Mouse (Mus musculus) hindbrain, embryonic 16.5 days (tissue): ENCODE measurements at regions not wholly inside any gene's neighbourhood (a gene's known extent, or its start where the extent isn't known, plus 50 kb on each side); places are given as distances from the start of the nearest gene placed in this dataset.

Source experiments
- ATAC-seq: fragments of 200-750 bp; cut with Nextera tagmentation; 2 replicates; pipeline ENCODE4 v1.8.0; 2017; ENCODE audit warnings: moderate TSS enrichment, moderate library complexity
- H3K27ac ChIP-seq: fragments of 300-500 bp; sonication (generic); 2 replicates; pipeline ENCODE4 v1.5.1; 2014; ENCODE audit warnings: low read depth, mild to moderate bottlenecking, control low read depth, low read length, moderate library complexity
- H3K27me3 ChIP-seq: fragments of 300-500 bp; sonication (generic); replicated peaks from 2 replicates; pipeline ENCODE4 v1.6.1; 2014; ENCODE audit warnings: low read length; ENCODE audit not compliant: control insufficient read depth, insufficient read depth
- H3K36me3 ChIP-seq: fragments of 300-500 bp; sonication (generic); 2 replicates; pipeline ENCODE4 v1.6.1; 2014; ENCODE audit warnings: mild to moderate bottlenecking, low read length, moderate library complexity, mixed read lengths; ENCODE audit not compliant: control insufficient read depth, insufficient read depth
- H3K4me1 ChIP-seq: fragments of 300-500 bp; sonication (generic); 2 replicates; pipeline ENCODE4 v1.6.1; 2014; ENCODE audit warnings: low read depth, low read length; ENCODE audit not compliant: control insufficient read depth, insufficient read depth
- H3K4me2 ChIP-seq: fragments of 300-500 bp; sonication (generic); 2 replicates; pipeline ENCODE4 v1.6.1; 2014; ENCODE audit warnings: mild to moderate bottlenecking, low read length, control low read depth, moderate library complexity
- H3K4me3 ChIP-seq: fragments of 300-500 bp; sonication (generic); 2 replicates; pipeline ENCODE4 v1.5.1; 2014; ENCODE audit warnings: mild to moderate bottlenecking, low read length, control low read depth, moderate library complexity
- H3K9ac ChIP-seq: fragments of 300-500 bp; sonication (generic); 2 replicates; pipeline ENCODE4 v1.6.1; 2014; ENCODE audit warnings: low read depth, mild to moderate bottlenecking, control low read depth, low read length, moderate library complexity
- H3K9me3 ChIP-seq: fragments of 300-500 bp; sonication (generic); 2 replicates; pipeline ENCODE4 v1.6.1; 2014; ENCODE audit warnings: mild to moderate bottlenecking, low read length, moderate library complexity; ENCODE audit not compliant: control insufficient read depth
- WGBS: fragments of 180-500 bp; shearing (Covaris S2); extraction: QIAGEN DNeasy Blood & Tissue Kit; methylation state at CpG from one replicate; pipeline ENCODE4 v1.1.7; 2014; 5-methylcytosine and 5-hydroxymethylcytosine counted together

DNA sequence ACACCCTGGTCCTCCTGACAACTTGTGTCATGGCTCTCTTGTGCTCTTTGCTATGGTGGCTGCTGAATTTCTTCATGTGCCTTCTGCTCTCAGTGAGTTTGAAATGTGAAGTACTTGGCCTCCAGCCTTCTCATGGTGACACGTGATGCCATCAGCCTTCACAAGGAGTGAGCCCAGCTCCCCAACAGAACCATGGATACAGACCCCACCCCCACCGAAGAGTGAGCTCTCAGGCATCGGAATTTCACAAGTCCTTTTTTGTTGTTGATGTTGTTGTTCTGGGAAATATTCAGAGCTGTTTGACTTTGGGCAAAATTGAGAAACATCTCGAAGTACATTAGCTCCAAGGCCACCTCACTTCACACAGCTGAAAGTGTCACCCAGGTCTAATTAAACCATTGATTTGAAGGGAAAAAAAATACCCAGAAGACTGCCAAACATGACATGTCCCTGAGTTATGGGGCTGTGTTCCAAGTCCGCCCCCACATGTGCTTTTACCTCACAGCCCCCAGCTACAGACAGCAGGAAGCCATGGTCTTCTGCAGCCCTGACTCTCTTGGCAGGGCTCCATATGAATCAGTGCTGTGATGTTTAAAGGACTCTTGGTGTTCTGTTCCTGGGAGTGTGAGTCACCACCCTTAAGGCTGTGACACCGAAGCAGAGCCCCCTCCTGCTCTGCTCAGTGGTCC, 205.2 kb upstream of the A230072I06Rik start:
- no peak overlapping the region for H3K9ac ChIP-seq
- no peak overlapping the region for H3K4me3 ChIP-seq
- no peaks in the 10 kb centered on the region for H3K9me3 ChIP-seq
- H3K36me3 ChIP-seq = no peaks in the 10 kb centered on the region
- H3K27me3 ChIP-seq = no peaks in the 10 kb centered on the region; the same call in 1 of the 2 replicates
- no peak overlapping the region for H3K4me2 ChIP-seq
- WGBS = 65% methylated on average over 6 of the region's 6 CpGs
- no peak for ATAC-seq
- no peaks in the 10 kb centered on the region for H3K4me1 ChIP-seq
- H3K27ac ChIP-seq = no peak overlapping the region

DNA sequence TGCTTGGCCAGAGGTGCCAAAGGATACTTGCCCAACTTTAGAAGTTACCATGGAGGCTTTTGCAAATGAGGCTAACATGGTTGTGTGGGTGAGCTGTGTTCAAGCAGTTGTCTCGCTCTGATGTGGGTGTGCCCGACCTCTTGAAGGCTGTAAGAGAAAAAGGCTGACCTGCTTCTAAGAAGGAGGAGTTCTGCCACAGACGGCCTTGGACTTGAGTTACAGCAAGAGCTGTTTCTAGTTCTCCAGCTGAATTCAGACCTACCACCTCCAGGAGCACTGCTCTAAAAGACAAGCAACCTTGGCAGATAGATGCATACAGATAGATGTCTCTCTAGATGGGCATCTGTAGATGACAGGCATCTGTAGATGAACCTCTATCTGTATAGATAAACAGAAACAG, 202.7 kb upstream of the A230072I06Rik start:
- no peaks in the 10 kb centered on the region for H3K4me1 ChIP-seq
- H3K4me2 ChIP-seq = no peak overlapping the region
- no peak overlapping the region for H3K4me3 ChIP-seq
- H3K27me3 ChIP-seq = no peaks in the 10 kb centered on the region; the same call in 1 of the 2 replicates
- H3K9ac ChIP-seq = no peak overlapping the region
- no peaks in the 10 kb centered on the region for H3K36me3 ChIP-seq
- H3K27ac ChIP-seq = no peak overlapping the region
- H3K9me3 ChIP-seq = no peaks in the 10 kb centered on the region
- 84% methylated on average over 3 of the region's 3 CpGs for WGBS
- ATAC-seq = no peak

DNA sequence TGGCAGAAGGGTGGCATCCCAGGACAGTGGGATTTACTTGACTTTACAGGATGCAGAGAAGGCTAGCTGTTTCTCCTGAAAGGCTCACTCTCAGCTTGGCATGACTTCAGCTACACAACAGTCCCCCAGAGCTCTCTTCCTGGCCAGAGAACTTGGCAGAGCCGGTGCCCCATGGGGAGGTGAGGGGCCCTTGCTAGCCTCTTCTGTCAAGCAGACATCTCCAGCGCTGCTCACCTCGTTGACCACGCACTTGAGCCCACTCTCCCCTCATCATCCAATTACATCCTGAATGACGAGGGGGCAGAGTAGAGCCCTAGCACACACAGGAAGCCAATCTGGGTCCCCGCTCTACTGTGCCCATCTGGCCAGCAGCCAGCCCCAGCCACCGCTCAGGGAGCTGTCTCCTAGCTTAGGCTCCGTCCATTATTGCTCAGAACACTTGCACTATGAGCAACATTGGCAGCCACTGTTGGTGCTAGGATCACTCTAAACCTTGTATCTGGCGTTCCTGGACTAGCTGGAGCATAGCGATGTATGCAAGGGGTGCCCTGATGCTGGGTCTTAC, 201.7 kb upstream of the A230072I06Rik start:
- H3K27me3 ChIP-seq = no peaks in the 10 kb centered on the region; the same call in 1 of the 2 replicates
- no peak overlapping the region for H3K4me3 ChIP-seq
- no peaks in the 10 kb centered on the region for H3K9me3 ChIP-seq
- 71% methylated on average over 10 of the region's 10 CpGs for WGBS
- H3K4me2 ChIP-seq = no peak overlapping the region
- H3K36me3 ChIP-seq = no peaks in the 10 kb centered on the region
- H3K4me1 ChIP-seq = no peaks in the 10 kb centered on the region
- H3K9ac ChIP-seq = no peak overlapping the region
- H3K27ac ChIP-seq = no peak overlapping the region
- peak; percentile 56 for ATAC-seq

DNA sequence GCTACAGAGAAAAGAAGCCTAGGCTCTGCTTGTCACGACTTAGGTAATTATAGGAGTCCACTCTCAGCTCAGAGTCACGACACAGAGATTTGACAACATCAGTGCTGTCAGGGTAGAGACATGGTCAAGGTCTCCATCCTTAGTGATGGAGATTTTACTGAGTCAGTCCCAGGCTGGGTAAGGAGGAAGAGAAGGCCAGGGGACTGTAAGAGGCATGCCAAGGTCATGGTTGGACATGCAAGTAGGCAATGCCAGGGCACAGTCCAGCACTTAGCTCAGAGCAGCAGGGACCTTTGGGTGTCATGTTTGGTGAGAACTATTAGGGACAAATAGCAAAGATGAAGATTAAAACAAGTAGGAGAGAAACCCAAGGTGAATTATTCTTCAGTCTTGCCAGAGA, 200.7 kb upstream of the A230072I06Rik start:
- H3K4me3 ChIP-seq = no peak overlapping the region
- H3K27me3 ChIP-seq = no peaks in the 10 kb centered on the region; the same call in 1 of the 2 replicates
- no peak overlapping the region for H3K9ac ChIP-seq
- H3K27ac ChIP-seq = no peak overlapping the region
- no peak for ATAC-seq
- 72% methylated on average over 2 of the region's 2 CpGs for WGBS
- no peak overlapping the region for H3K4me2 ChIP-seq
- H3K36me3 ChIP-seq = no peaks in the 10 kb centered on the region
- no peaks in the 10 kb centered on the region for H3K4me1 ChIP-seq
- no peaks in the 10 kb centered on the region for H3K9me3 ChIP-seq

DNA sequence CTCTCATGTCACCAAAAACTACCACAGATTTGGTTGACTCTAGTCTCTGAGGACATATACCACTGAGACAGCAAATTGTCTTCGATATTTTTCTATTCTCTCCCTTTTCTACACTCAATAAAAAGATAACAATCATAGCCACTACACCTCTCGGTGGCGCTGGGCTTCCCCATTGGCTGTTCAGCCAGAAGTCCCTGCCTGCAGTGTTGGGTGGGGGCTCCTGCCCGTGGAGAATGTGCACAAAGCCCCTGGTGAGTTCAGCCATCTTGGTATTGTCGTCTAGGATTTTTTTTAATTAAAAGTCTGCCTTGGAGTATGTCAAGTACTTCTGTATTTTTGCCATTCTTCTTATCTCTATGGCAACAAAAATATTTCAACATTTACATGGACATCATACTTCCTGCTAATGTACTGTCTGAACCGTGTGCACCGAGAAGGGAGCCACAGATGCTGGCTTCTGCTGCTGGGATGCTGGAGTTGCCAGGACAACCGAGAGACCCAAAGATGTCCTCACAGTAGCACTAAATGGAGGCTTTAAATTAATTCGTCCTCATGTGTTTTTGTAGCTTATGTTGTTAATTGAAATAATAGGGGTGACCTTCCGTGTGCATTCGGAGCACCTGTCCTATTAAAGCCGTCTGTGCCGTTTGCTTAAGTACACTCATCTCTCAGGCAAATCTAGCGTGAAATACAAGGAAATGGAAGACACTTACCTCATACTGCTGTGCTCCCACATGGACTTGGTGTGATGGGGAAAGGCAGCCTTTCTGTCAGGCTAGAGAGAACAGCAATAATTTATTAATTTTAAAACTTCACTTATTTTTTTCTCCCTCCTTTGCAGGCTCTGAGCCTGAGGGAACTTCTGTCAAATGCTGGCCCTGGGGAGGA, 199.7 kb upstream of the A230072I06Rik start:
- no peaks in the 10 kb centered on the region for H3K9me3 ChIP-seq
- no peak overlapping the region for H3K9ac ChIP-seq
- no peak overlapping the region for H3K27ac ChIP-seq
- 41% methylated on average over 14 of the region's 14 CpGs for WGBS
- peak; percentile 62 for ATAC-seq
- no peak overlapping the region for H3K4me3 ChIP-seq
- H3K4me2 ChIP-seq = no peak overlapping the region
- H3K4me1 ChIP-seq = no peaks in the 10 kb centered on the region
- no peaks in the 10 kb centered on the region; the same call in 1 of the 2 replicates for H3K27me3 ChIP-seq
- no peaks in the 10 kb centered on the region for H3K36me3 ChIP-seq

DNA sequence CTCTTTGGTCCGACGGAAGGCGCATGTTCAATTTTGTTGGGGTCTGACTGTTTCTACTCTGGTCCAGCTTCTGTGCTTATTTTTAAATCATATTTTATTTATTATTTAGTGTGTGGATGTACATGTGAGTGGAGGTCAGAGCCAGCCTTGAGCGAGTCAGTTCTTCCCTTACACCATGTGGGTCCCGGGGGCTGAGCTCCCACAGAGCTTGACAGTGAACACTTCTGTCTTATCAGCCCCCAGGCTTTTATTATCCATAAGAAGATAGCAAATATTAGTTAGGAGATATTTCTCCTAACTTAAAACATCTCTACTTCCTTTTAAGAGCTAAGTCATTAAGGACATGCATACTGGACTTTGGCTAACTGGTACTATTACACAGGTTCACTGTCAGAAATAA, 197.1 kb upstream of the A230072I06Rik start:
- 95% methylated on average over 5 of the region's 5 CpGs for WGBS
- H3K4me3 ChIP-seq = no peak overlapping the region
- no peaks in the 10 kb centered on the region for H3K36me3 ChIP-seq
- H3K27me3 ChIP-seq = no peaks in the 10 kb centered on the region
- no peaks in the 10 kb centered on the region for H3K4me1 ChIP-seq
- no peaks in the 10 kb centered on the region for H3K9me3 ChIP-seq
- ATAC-seq = no peak
- H3K4me2 ChIP-seq = no peak overlapping the region
- no peak overlapping the region for H3K27ac ChIP-seq
- H3K9ac ChIP-seq = no peak overlapping the region

DNA sequence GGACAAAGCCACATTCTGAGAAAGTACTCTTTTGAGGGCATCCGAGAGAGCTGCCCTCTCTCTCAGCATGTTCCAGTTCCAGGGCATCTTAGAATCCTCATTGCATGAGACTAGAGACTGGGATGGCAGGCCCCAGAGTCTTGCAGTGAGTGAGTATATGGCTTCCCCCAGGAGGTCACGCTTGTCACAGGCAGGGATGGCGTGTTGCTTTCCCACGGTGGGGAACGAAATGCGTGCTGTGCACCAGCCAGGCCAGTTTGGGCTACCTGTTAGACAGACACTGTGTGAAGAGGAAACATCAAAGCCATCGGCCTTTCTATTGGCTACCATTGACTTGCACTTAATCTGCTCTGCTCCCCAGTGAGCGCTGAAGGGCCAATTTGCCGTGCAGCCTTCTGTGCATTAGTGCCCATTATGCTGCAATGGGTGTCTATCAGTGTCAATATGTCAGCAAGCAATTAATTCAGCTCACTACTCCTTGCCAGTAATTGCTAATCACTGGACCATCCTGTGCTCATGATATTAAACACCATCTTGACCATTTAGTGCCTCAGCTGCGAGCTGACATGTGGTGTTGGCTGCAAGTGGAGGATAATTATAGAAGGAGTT, 191.3 kb upstream of the A230072I06Rik start:
- Histone ChIP-seq H3K4me2 (no peak overlapping the region), H3K4me3 (no peak overlapping the region), H3K36me3 (no peaks in the 10 kb centered on the region), H3K27me3 (no peaks in the 10 kb centered on the region; the same call in 1 of the 2 replicates), H3K9ac (no peak overlapping the region), H3K4me1 (no peaks in the 10 kb centered on the region), H3K27ac (no peak overlapping the region), H3K9me3 (no peaks in the 10 kb centered on the region)
- peak; percentile 67 for ATAC-seq
- 47% methylated on average over 10 of the region's 10 CpGs for WGBS

DNA sequence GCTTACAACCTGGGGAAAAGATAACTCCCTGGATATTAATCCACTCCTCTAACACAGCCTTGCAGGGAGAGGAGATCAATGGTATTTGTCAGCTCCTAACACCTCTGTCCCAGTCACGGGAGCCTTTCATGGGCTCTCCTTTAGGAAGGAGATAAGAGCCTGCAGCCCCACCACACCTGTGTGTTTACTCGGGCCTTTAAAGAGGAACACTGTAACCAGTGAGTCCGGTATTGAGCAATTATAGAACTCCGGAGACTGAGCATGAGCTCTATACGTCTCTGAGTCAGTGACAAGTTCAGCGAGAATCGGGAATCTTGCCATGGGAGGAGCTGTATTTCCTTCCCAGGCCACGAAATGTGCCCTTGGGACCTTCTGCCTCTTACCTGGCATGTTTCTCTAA, 178.5 kb upstream of the A230072I06Rik start:
- Histone ChIP-seq H3K4me1 (peaks cover 4% of the 10 kb centered on the region), H3K4me3 (no peak overlapping the region), H3K27ac (no peak overlapping the region), H3K9ac (no peak overlapping the region), H3K36me3 (no peaks in the 10 kb centered on the region), H3K27me3 (no peaks in the 10 kb centered on the region; the same call in 1 of the 2 replicates), H3K9me3 (no peaks in the 10 kb centered on the region), H3K4me2 (no peak overlapping the region)
- ATAC-seq = no peak
- WGBS = 84% methylated on average over 8 of the region's 8 CpGs

DNA sequence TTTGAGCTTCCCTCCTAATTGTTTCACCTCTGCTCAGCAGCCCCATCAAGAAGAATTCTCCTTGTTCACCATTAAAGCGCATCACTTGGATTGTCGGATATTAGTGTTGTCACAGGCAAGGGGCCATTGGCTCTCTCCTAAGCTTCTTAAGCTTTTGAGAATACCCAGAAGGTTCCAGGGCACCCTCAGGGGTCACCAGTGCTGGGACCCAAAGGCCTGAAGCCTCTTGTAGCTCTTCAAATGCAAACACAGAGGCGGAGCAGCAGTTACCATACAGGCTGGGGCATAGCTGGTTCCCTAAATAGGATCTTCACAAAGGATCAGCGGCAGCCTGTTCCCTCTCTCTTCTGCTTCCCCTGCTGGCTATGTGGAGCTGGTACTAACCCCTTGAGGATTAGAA, 175.3 kb upstream of the A230072I06Rik start:
- H3K4me3 ChIP-seq = no peak overlapping the region
- no peaks in the 10 kb centered on the region for H3K9me3 ChIP-seq
- H3K27ac ChIP-seq = no peak overlapping the region
- H3K27me3 ChIP-seq = no peaks in the 10 kb centered on the region; the same call in 1 of the 2 replicates
- peaks cover 8% of the 10 kb centered on the region for H3K4me1 ChIP-seq
- 63% methylated on average over 4 of the region's 4 CpGs for WGBS
- H3K4me2 ChIP-seq = no peak overlapping the region
- ATAC-seq = no peak
- H3K36me3 ChIP-seq = no peaks in the 10 kb centered on the region
- H3K9ac ChIP-seq = no peak overlapping the region
